Mouse (Mus musculus): ENCODE data around the gene Nfe2l3.
"Not testable (repeated sequence)": the region's sequence is repeated elsewhere in the genome, so short reads cannot be mapped to it uniquely, and the experiment has no call there.

The Nfe2l3 gene

GRCm38 (mm10) chr6:51483861-51484260 lies 51.4 kb downstream of the Nfe2l3 start:
- ATAC-seq (ENCODE audit: insufficient number of reproducible peaks, low FRiP score, low TSS enrichment): no peak

GRCm38 (mm10) chr6:51484556-51484955 lies 52.1 kb downstream of the Nfe2l3 start:
- not testable (repeated sequence) for ATAC-seq (ENCODE audit: insufficient number of reproducible peaks, low FRiP score, low TSS enrichment)

GRCm38 (mm10) chr6:51485646-51486045 lies 53.2 kb downstream of the Nfe2l3 start:
- no peak for ATAC-seq (ENCODE audit: insufficient number of reproducible peaks, low FRiP score, low TSS enrichment)

- no peak for ATAC-seq (ENCODE audit: insufficient number of reproducible peaks, low FRiP score, low TSS enrichment)
Measured at GRCm38 (mm10) chr6:51486076-51486710, 53.7 kb downstream of the Nfe2l3 start.

GRCm38 (mm10) chr6:51486731-51487130 lies 54.3 kb downstream of the Nfe2l3 start:
- ATAC-seq (ENCODE audit: insufficient number of reproducible peaks, low FRiP score, low TSS enrichment): no peak

GRCm38 (mm10) chr6:51489787-51490186 lies 57.3 kb downstream of the Nfe2l3 start:
- ATAC-seq (ENCODE audit: insufficient number of reproducible peaks, low FRiP score, low TSS enrichment): peak; percentile 98

DNA sequence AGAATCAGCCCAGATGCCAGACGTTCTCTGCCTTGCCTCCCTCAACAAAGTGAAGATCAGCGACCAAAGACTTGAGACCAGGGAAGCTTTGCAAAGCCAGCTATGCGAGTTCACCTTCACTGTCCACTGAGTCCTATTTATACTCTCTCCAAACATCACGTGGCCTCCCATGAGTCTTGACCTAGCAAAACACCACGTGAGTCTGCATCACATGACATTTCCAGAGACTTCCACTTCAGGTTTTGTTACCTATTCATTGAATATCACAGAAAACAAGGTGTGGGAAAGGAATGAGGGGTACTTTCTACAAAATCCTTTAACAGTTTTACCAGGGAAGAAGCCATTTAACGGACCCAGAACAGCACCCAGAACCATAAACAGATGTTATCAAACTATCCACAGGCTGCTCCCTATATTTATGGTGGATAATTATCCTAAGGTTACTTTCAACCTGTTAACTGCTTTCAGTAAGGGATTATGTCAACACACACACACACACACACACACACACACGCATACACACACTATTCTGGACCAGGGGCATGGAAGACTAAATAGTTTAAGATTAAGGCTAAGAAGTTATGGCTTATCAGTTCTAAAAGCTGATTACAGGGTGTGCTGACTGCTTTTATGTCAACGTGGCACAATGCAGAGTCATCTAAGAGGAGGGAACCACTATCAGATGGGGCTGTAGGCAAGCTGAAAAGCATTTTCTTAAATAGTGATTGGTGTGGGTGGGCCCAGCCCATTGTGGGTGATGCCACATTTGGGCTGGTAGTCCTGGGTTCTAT lies 65.0 kb downstream of the Nfe2l3 start:
- ATAC-seq (ENCODE audit: insufficient number of reproducible peaks, low FRiP score, low TSS enrichment): no peak

DNA sequence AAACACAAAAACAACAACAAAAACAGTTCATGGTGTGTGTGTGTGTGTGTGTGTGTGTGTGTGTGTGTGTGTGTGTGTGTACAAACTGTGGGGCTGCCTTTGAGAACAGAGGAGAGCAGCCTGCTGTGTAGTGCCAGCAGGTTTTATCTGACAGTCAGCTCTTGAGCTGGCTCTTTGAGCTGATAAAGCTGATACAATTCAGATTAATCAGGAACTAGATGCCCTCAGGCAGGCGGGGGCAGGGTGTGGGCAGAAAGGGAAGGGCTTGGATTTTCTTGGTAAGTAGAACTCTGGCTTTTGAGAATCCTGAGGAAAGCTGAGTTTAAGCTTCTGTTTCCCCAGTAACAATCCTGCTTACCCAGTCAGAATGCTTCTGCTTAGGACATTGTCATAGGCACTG lies 73.2 kb downstream of the Nfe2l3 start:
- no peak for ATAC-seq (ENCODE audit: insufficient number of reproducible peaks, low FRiP score, low TSS enrichment)

DNA sequence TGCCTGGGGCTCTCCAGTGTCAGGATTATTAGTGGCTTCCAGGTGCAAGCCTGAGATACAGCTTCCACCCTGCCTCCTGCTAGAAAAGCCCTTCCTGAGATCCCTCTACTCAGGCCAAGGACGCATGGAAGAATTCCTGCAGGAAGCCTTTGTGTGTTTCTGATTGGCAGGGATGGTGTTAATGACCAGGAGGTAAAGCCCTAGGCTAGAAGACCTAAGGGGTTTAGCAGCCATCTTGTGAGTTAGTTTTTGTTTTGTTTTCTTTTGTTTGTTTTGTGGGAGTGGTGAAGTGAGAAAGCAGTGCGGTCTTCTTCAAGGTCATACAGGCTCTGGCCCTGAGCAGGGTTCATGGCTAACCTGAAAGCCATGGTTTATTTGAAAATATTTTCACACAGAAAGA lies 75.1 kb downstream of the Nfe2l3 start:
- no peak for ATAC-seq (ENCODE audit: insufficient number of reproducible peaks, low FRiP score, low TSS enrichment)

All from cerebellum, adult (tissue).